8 mouse cellular contexts compared by ENCODE assay signal in the genomic region with DNA sequence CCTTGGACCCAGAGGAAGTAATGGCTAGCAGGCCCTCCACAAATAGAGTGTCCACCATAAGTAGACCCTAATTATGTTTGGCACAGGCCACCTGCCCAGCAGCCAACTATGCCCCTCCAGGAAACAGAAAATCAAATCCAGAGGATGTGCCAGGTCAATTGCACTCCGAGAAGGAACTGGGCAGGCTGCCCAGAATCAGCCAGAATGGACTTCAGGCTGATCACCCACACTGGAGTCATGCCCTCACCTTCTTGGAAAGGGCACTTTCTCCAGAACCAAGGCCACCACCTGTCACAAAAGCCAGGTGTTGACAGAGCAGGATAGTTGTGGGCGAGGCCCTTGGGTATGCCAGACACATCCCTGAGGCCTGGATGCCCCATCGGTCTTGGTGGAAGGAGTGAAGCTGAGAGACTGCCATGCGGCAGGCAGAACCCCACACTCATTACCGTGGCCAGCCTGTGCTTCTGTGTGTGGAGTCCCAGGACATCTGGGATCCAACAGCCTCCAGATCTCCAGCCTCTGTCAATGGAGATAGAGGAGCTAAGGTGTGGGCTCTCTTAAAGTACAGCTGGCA.
DNase-seq lines count a peak whose midpoint lies in the region; ATAC-seq and TF ChIP-seq lines count a peak whose summit lies in the region.

No protein-coding gene starts in this region.

- peak; percentile 32 for ATAC-seq in stomach, postnatal 0 days (ENCODE audit: low FRiP score, low TSS enrichment)

- H3K27me3 ChIP-seq in heart, embryonic 10.5 days (ENCODE audit: insufficient read depth, poor library complexity, severe bottlenecking), result no peaks in the 10 kb centered on the region
- no peaks in the 10 kb centered on the region for H3K27me3 ChIP-seq in stomach, postnatal 0 days (ENCODE audit: control insufficient read depth, insufficient read depth, low read length)

- no peak overlapping the region for H3K27ac ChIP-seq in heart, embryonic 10.5 days
- peak overlapping the region; percentile 35; the same call in 1 of the 2 replicates for H3K27ac ChIP-seq in stomach, postnatal 0 days (replicated peaks)

- no peak for TF ChIP-seq CTCF in stomach, postnatal 0 days (IDR thresholded peaks at IDR 0.05; ENCODE audit: low read depth)

- no peak overlapping the region for H3K9ac ChIP-seq in stomach, postnatal 0 days (ENCODE audit: low read length)

- H3K4me2 ChIP-seq in stomach, postnatal 0 days (replicated peaks; ENCODE audit: low read depth), result no peak overlapping the region

- DNase-seq in heart, adult 18-20 months, result peak; percentile 80
- DNase-seq in heart, embryonic 10.5 days (ENCODE audit: low spot score), result no peak
- DNase-seq in right cerebral cortex, postnatal 10 days (ENCODE audit: low spot score in 2 of 2), result peak; percentile 47 to 48
- no peak for DNase-seq in right cerebral cortex, adult 2 months (ENCODE audit: low spot score in 2 of 2)
- peak; percentile 87 for DNase-seq in kidney, adult 9 months
- DNase-seq in stomach, postnatal 0 days (ENCODE audit: low spot score), result peak; percentile 78
- DNase-seq in spleen, postnatal 36 days (ENCODE audit: low spot score in 2 of 2), result no peak
- no peak for DNase-seq in layer of hippocampus, adult 11-12 months (ENCODE audit: low spot score)

- TF ChIP-seq EP300 in stomach, postnatal 0 days (optimal IDR thresholded peaks at IDR 0.05), result no peak

- peaks cover 12% of the 10 kb centered on the region for H3K4me1 ChIP-seq in heart, embryonic 10.5 days
- no peaks in the 10 kb centered on the region for H3K4me1 ChIP-seq in stomach, postnatal 0 days (replicated peaks; ENCODE audit: control insufficient read depth, insufficient read depth)

- H3K36me3 ChIP-seq in heart, embryonic 10.5 days, result no peaks in the 10 kb centered on the region
- H3K36me3 ChIP-seq in stomach, postnatal 0 days (ENCODE audit: control insufficient read depth, insufficient read depth, low read length), result no peaks in the 10 kb centered on the region

- H3K4me3 ChIP-seq in heart, embryonic 10.5 days, result no peak overlapping the region
- H3K4me3 ChIP-seq in stomach, postnatal 0 days (ENCODE audit: low read depth, low read length), result no peak overlapping the region

- WGBS in heart, embryonic 10.5 days, result 86% methylated on average over 5 of the region's 5 CpGs
- WGBS in stomach, postnatal 0 days, result 57% methylated on average over 5 of the region's 5 CpGs

- no peaks in the 10 kb centered on the region for H3K9me3 ChIP-seq in heart, embryonic 10.5 days
- no peaks in the 10 kb centered on the region for H3K9me3 ChIP-seq in stomach, postnatal 0 days (ENCODE audit: control insufficient read depth, low read length)

Comparison
In these comparisons a context has a peak if more than half of its experiments do, and no peak if none do; other contexts are left out.
1. DNase-seq: peak in heart, adult 18-20 months (2 of 2), right cerebral cortex, postnatal 10 days (2 of 2), kidney, adult 9 months (single experiment) and stomach, postnatal 0 days (single experiment); none in heart, embryonic 10.5 days (single experiment), right cerebral cortex, adult 2 months (0 of 2), spleen, postnatal 36 days (0 of 2) and layer of hippocampus, adult 11-12 months (single experiment).